Mouse (Mus musculus): ENCODE data around the gene Hoxc8. TPM values are rescaled to one million over a fixed set of nuclear protein-coding genes. Genes with fewer than 3 reads are reported as not detected.

Hoxc8 gene
- total RNA-seq, 2 experiments from 2014 or later: not detected

DNA sequence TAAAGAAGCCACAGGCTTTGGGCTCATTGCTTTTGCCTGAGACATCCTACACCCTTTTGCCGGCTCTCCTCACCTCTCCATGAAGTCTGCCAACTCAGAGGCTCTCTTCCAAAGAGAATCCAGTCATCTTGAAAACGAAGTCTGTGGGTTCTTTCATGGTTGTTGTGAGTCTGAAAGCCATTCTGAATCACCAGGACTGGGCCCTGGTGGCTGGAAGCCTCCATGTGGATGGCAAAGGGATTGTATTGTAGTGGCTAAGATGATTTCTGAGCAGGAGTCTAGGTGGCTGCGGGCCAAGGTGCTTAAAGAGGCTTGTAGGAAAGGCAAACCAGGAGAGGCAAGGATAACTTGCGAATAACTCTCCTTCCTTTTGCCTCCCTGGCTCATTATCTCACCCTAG lies 11.7 kb downstream of the Hoxc8 start:
- ATAC-seq (replicated peaks; ENCODE audit: poor library complexity, severe bottlenecking): no peak

DNA sequence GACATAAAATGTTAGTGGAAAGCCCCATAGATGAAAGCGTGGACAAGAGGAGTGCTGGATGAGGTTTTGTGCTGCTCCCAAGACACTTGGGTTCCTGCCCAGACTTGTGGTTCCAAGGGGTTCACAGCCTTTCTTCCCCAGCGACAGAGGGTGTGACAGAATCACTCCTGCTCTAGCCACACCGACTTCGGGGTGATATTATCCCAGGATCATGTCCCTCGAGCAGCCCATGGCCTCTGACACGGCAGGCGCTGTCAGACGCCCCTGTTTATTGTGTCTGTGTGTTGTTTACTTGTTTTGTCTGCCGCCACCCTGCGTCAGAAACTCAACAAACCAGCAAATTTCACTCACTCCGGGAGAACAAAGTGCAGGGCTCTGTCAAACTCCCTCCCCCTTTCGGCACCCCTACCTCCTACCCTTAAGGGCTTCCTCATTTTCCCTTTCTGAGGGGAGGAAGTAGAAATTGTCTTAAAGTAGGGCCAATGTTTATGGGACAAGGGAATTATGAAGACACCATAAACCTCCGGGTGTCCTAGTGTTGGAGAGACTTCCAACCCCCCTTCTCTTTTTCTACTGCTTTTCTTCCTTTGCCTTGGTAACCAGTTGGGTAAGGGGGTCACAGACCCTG lies 12.5 kb downstream of the Hoxc8 start:
- no peak; the same call in 1 of the 2 replicates for ATAC-seq (replicated peaks; ENCODE audit: poor library complexity, severe bottlenecking)

GRCm38 (mm10) chr15:103005308-103005707 lies 14.9 kb downstream of the Hoxc8 start:
- no peak for ATAC-seq (replicated peaks; ENCODE audit: poor library complexity, severe bottlenecking)

DNA sequence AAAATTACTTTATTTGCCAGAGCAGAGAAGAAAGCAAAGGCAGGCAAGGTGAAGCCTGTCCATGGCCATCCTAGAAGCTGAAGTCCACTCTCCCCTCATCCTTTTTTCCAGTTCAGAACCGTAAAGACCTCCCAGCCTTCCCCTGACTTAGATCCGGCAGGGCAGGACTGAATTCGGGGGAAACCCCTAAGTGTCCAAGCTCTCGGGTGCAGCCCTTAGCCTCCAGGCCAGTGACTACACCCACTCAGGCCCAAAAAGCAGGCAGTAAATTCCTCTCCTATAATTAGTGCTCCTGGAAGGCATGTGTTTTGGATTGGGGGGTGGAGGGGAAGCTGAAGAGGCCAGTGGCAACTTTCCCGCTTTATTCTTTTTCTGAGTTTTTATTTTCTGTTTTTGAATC lies 15.4 kb downstream of the Hoxc8 start:
- ATAC-seq (replicated peaks; ENCODE audit: poor library complexity, severe bottlenecking): no peak

GRCm38 (mm10) chr15:103006326-103006725 lies 15.9 kb downstream of the Hoxc8 start:
- ATAC-seq (replicated peaks; ENCODE audit: poor library complexity, severe bottlenecking): no peak

DNA sequence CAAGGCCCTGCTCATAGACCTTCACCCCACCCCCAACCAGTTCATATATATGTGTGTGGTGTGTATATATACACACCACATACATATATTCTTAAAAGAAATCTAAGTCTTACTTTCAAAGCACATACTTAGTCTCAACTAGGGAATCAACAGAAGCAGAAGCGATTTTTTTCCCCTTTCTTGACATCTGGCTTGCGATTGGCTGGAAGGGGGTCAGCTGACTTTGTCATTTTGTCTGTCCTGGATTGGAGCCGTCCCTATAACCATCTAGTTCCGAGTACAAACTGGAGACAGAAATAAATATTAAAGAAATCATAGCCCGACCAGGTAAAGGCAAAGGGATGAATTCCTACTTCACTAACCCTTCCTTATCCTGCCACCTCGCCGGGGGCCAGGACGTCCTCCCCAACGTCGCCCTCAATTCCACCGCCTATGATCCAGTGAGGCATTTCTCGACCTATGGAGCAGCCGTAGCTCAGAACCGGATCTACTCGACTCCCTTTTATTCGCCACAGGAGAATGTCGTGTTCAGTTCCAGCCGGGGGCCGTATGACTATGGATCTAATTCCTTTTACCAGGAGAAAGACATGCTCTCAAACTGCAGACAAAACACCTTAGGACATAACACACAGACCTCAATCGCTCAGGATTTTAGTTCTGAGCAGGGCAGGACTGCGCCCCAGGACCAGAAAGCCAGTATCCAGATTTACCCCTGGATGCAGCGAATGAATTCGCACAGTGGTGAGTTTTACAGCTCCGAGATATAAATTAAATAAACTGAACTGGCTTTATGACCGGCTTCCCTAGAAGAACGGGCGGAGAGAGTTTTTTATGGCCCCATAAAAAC lies 19.1 kb downstream of the Hoxc8 start:
- ATAC-seq (replicated peaks; ENCODE audit: poor library complexity, severe bottlenecking): no peak

GRCm38 (mm10) chr15:103010112-103010846 lies 19.9 kb downstream of the Hoxc8 start:
- ATAC-seq (replicated peaks; ENCODE audit: poor library complexity, severe bottlenecking): no peak

DNA sequence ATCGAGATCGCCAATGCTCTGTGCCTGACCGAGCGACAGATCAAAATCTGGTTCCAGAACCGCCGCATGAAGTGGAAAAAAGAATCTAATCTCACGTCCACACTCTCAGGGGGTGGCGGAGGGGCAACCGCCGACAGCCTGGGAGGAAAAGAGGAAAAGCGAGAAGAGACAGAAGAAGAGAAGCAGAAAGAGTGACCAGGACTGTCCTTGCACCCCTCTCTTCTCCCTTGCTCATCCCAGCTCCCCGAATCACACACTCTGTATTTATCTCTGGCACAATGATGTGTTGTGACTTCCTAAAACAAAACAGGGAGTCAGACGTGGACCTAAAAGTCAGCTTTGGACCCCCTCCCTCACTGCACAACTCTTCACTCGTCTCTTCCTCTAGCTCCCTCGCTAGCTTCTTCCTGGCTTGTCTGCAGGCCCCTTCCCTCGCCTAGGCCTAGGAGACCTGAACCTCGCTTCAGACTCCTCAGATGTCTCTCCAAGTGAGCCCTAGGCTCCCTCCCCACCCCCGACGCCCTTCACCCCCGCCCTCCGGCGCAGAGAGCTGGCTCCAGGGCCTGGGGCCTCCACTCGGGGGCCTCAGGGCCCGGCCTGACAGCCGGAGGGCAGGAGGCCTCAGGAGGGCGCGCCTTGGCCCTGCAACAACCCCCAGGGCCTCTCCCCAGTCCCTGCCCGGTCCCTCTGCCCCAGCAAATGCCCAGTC lies 20.6 kb downstream of the Hoxc8 start:
- no peak for ATAC-seq (replicated peaks; ENCODE audit: poor library complexity, severe bottlenecking)

- peak; percentile 24; the same call in 1 of the 2 replicates for ATAC-seq (replicated peaks; ENCODE audit: poor library complexity, severe bottlenecking)
Observed at GRCm38 (mm10) chr15:103011928-103012486, 21.6 kb downstream of the Hoxc8 start.

DNA sequence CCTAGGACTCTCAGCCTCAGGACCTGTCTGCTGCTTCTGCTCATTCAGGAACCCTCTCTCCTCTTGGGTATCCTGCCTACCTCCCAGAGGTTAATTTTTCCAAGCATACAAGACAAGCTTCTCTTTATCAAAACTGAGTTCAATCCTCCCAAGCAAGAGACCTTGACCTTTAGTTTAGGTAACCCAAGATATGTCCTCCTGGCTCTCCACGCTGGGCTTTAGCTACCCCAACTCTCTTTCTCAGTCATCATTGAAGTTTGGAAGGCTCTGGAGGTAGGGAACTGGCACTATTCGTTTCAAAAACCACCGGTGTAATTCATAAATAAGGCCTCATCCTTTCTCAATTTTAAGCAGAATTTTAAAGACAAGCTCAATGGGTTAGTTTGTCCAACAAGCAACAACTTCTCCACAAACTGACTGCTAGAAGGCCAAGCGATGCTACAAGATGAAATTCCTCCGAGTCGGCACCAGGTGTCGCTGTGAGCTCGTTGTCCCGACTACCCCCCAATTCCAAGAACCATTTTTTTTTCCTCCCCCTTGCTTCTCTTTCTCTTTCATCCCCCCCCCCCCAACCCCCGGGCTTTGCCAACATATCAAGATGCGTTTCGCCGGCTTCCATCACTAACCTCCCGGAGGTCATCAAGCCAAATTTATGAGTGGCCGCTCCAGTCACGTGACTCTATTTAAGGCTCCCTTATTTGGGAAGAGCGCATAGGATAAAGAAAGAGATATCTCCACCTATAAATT lies 23.0 kb downstream of the Hoxc8 start:
- ATAC-seq (replicated peaks; ENCODE audit: poor library complexity, severe bottlenecking): 0 out of 2 replicates have a peak, but pooled peaks have one; percentile 40

DNA sequence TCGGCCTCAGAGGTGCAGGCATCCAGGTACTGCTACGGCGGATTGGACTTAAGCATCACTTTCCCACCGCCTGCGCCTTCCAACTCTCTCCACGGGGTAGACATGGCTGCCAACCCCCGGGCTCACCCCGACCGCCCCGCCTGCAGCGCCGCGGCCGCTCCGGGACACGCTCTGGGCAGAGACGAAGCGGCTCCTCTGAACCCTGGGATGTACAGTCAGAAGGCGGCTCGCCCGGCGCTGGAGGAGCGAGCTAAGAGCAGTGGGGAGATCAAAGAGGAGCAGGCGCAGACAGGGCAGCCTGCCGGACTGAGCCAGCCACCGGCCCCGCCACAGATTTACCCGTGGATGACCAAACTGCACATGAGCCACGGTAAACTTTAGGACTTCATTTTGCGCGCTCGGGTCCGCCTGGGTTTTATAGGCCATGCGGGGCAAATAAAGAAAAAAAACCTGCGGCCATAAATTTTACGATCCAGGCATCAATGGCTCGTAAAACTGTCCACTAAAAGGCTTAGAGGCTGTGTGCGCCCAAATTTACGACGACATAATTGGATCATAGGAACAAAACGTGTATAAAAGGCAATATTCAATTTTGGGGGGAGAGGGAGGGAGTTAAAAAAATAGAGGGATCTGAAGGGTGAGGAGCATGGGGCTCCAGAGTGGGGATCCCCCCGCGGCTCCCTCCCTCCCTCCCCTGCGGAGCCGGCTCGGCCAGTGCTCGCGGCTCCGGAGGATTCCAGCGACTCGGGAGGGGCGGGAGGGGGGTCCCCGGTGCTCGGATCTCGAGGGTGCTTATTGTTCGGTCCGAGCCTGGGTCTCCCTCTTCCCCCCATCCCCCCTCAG lies 24.0 kb downstream of the Hoxc8 start:
- no peak for ATAC-seq (replicated peaks; ENCODE audit: poor library complexity, severe bottlenecking)

DNA sequence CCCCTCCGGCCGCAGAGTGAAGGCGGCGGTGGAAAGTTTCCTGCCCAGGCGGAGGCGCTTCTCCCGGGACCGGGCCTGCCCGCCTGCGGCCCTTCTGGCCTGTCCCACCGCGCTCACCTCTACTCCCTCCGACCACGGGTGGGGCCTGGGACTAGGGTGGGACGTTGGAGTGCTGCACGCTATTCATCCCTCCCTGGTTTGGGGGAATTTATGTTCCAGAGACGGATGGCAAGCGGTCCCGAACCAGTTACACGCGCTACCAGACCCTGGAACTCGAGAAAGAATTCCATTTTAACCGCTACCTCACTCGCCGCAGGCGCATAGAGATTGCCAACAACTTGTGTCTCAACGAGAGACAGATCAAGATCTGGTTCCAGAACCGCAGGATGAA lies 24.6 kb downstream of the Hoxc8 start:
- no peak for ATAC-seq (replicated peaks; ENCODE audit: poor library complexity, severe bottlenecking)

DNA sequence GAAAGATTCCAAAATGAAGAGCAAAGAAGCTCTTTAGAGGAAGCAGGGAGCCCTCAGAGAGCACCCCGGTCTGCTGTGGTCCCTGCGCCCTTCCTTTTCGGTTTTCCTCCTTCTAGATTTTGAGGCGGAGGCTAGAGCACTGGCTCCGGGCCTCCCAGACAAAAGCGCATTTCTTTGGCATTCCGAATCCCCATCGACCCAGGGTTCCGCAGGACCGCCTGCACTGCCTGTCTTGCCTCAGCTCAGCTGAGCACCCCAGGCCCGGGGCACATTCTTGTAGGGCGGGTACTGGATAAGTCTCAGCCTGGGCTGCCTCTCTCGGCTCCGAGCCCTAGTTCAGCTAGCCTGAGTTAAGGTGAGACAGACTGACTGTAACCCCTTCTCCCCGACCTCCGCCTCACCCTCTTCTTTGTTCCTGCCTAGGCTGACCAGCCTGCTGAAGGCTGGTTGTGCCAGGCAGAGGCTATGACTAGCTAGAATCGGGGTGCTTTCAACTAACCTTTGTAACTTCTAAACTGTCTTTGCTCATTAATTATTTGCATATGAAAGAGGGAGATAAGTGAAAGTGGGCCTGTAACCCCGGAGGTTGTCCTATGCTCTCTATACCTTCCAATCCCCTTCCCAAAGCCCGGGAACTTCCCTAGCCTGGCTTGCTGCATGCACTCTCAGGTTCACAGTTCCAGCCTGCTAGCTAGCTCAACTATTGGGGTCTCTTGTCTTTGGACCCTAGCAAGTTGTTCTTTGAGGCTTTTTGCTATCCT lies 25.2 kb downstream of the Hoxc8 start:
- ATAC-seq (replicated peaks; ENCODE audit: poor library complexity, severe bottlenecking): no peak

DNA sequence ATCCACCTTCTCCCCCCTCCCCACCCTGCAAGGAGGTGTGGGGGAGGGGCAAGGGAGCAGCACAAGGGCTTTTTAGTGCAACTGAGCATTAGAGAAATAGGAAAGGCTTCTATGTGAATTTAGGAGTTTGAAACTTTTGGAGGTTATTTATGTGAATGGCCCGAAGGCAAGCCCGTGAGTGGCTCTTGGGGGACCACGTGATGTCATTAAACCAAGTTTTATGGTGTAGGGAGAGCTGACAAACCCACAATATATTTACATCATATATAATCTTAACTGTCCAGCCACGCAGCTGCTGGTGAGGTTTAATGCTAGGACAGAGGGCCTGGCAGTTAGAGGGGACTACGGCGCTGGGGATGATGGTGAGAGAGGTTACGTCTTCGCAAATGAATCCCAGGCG lies 28.2 kb downstream of the Hoxc8 start, which contains the start of gene Hoxc4:
Hoxc4 (plus strand) TSS at position 299 of the 400 bp plus-strand sequence.
- no peak for ATAC-seq (replicated peaks; ENCODE audit: poor library complexity, severe bottlenecking)

DNA sequence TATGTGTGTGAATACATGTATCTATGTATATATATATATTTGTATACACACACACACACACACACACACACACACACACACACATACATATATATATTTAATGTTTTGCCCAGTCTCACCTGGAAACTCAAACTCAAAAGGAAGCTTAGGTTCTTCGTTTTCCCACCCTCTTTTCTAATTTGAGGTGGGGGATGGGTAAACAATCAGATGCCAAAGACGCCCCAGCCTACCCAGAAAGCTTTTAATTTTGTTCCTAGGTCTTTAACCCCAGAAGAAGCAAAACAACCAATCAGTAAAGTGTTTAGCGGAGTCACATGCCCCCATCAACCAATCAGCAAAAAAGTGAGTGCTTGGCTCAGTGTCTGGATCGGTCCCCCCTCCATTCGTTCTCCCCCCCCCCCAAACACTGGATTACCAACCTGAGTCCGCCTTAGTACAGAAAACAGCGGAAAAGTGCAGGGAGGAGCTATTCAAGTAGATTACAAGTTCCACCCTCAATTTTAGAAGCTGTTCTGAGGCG lies 30.6 kb downstream of the Hoxc8 start:
- no peak for ATAC-seq (replicated peaks; ENCODE audit: poor library complexity, severe bottlenecking)

GRCm38 (mm10) chr15:103021544-103021943 lies 31.1 kb downstream of the Hoxc8 start:
- no peak for ATAC-seq (replicated peaks; ENCODE audit: poor library complexity, severe bottlenecking)

- no peak for ATAC-seq (replicated peaks; ENCODE audit: poor library complexity, severe bottlenecking)
Observed at GRCm38 (mm10) chr15:103024131-103024530, 33.7 kb downstream of the Hoxc8 start.

Data from granulocyte monocyte progenitor cell, adult 5-6 weeks (primary cell).